Mouse (Mus musculus): ENCODE results near the gene Nab2.

- no peak for TF ChIP-seq CTCF (IDR thresholded peaks at IDR 0.05; ENCODE audit: low read depth)
- TF ChIP-seq EP300 (IDR thresholded peaks at IDR 0.05; ENCODE audit: low read depth) = no peak
Measured at GRCm38 (mm10) chr10:127654970-127655579, 13.3 kb downstream of the Nab2 start.

Data from liver, embryonic 14.5 days (tissue).